Mouse (Mus musculus) kidney, postnatal 25 days (tissue): ENCODE results near the gene Gpsm1.

Source experiments
- DNase-seq, 2 experiments: peaks; one replicate each; pipeline ENCODE4 v3.0.0; 2021; ENCODE audit warnings: mixed read lengths in 2 of 2

Gpsm1 gene

DNA sequence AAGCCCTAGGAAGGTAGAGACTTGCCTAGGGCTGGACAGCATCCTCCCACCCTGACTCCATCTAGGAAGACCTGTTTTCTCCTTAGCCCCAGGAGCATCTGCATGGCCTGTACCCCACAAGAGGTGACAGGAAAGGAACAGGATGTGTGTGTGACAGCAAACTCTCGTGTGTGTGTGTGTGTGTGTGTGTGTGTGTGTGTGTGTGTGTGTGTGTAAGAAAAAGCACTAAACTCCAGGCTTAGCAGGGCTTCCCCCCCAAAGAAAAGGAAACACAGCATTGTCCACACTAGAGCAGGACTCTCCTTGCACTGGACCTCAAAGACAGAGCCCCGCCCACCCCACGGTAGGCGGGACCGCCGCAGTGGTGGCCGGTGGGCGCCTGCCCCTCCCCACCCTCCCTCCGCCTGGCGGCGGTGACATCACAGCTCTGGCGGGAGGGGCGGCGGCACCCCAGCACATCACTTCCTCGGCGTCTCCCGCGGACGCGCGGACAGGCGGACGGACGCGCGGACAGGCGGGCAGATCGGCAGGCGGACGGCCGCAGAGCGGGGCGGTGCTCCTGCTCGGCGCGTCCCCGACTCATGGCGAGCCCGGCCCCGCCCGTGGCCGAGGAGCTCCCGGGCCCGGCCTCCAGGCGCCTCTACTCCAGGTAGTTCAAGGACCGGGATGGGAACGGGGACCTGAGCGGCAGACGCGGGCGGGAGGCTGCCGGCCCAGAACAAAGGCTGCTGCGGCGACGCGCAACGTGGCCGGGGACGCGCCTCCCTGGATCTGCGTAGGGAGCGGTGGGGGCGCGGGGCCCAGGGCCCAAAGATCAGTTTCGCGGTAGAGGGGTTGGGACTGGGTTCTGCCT lies at the start of gene Gpsm1:
Gpsm1 (plus strand) TSS at position 444 of the 853 bp plus-strand sequence.
- peak; percentile 86 to 91 for DNase-seq

DNA sequence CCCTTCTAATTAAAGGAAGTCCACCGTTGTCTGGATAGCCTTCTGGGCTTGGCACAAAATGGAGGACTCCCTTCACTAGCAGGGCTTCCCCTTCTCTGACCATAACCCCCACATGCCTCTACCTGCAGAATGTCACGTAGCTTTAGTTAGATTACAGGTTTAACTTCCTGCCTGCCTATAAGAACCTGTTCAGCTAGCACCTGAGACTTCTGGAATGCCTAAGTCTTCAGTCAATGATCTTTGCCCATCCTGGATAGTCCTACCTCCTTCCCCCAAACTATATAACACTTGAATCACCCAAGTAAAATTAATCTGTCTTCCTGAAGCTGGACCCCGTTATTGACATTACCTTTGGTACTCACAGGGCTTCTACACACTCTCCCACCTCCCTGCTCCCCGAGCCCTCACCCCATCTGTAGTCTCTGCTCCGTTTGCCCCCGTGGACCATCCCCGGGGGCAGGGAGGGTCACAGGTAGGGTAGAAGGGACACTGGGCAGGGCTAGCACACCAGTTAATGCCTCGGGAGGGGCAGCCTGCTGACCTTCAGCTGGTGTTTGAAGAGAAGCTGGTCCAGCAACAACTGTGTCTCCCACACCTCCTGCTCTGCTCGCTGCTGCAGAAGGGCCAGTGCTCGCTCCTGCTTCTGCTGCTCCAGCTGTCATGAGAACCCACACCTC lies 49.1 kb upstream of the Gpsm1 start:
- no peak for DNase-seq

DNA sequence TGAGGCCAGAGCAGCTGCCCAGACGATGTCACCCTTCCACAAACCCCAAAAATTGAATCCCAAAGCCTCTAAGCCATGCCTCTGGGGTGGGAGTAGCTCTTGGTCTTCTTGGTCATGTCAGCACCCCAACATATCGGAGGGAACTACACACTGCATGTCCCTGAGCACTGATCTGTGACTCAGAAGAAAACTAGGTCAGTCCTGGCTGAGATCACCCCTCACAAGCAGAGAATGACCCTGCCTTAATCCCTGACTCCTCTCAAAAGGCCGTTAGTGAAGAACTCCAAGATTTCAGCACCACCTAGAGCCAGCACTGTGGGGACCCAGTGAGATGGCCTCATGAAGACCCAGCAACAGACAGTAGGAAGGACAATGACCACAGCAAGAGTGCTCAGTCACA lies 47.1 kb upstream of the Gpsm1 start:
- no peak for DNase-seq

GRCm38 (mm10) chr2:26273611-26274010 lies 41.7 kb upstream of the Gpsm1 start:
- peak; percentile 62 to 70 for DNase-seq

DNA sequence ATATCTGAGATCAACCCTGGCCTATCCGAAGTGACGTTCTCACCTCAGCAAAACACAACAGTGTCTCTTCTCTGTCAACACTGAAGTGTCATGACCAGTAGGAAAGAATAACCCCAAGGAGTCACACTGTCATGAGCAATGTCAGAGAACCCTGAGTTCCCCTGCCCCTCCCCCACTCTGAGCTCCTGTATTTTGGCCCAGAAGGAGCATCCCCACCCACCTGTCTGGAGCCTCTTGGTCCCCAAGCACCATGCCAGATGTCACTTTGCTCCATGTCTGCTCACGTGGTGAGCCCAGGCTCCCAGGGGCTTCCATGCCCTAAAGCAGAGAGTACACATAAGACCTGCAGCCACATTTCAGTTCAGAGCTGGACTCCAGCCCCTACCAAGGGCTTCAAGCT lies 35.6 kb upstream of the Gpsm1 start:
- DNase-seq, result no peak

GRCm38 (mm10) chr2:26280594-26280993 lies 34.7 kb upstream of the Gpsm1 start:
- peak in 1 of 2 experiments; percentile 48 for DNase-seq

DNA sequence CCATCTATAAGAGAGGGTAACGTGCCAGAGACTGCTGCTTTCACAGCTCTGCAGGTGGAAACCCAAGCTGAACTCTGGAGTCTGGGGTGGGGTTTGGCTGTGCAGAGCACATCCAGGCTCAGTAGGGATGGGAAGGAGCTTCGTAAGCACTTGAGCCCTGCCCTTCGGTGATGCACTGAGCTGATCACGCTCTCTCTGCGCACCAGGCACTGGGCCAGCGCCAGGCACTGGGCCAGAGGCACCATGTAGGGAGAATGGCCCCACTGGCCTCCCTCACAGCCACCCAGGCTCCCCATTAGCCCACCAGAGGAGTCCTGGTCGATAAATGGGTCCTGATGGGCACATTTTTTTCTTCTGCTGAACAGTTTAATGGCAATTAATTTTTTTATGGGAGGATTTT lies 29.5 kb upstream of the Gpsm1 start:
- DNase-seq, result peak; percentile 15 to 47

- no peak for DNase-seq
Measured at GRCm38 (mm10) chr2:26286391-26286790, 28.9 kb upstream of the Gpsm1 start.

DNA sequence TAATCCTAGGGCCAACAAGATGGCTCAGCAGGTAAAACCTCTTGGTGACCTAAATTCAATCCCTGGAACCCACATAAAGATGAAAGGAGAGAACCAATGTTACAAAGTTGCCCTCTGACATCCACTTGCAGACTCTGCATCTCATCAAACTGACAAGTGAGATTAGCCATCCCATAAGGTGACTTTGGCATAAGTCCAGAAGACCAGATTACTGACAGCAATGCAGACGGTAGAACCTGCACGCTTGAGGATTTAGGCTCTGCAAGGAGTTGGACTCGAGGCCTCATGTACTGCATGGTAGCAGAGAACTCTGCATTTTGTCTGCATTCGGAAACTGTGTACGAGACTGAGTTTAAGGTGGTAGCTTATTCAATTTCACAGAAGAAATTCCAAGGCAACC lies 25.2 kb upstream of the Gpsm1 start:
- DNase-seq, result no peak

- no peak for DNase-seq
Measured at GRCm38 (mm10) chr2:26294457-26294856, 20.9 kb upstream of the Gpsm1 start, which contains the start of gene Ccdc187. Gene Ccdc187 (minus strand): TSS chr2:26294557.

DNA sequence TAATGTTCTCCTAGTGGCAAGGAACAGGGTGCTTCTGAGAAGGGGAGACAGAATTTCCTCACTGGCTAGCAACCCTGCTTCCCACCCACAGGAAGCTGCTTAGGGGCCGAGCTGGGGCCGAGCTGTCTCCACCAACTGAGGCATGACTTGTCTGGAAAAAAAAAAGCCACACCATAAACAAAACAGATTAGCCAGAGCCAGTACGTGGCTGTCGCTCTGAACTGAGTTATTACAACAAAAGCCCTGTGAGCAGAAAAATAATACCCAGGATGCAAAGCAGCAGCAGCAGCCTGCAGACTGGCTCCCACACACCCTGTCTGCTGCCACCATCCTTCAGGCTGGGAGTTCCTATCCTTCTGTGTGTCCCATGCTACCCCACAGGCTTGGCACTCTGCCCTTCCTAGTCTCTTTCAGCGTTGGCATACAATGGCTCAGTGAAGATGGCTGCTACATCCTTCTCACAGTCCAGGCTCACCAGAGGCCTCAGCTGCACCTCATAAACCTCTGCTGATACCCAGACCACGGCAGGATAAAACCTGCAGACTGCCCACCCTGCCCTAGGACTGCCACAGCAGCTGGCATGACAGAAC lies 18.6 kb upstream of the Gpsm1 start:
- DNase-seq, result no peak

GRCm38 (mm10) chr2:26298208-26298855 lies 17.0 kb upstream of the Gpsm1 start:
- DNase-seq, result no peak

- no peak for DNase-seq
Measured at GRCm38 (mm10) chr2:26298856-26299230, 16.5 kb upstream of the Gpsm1 start.

DNA sequence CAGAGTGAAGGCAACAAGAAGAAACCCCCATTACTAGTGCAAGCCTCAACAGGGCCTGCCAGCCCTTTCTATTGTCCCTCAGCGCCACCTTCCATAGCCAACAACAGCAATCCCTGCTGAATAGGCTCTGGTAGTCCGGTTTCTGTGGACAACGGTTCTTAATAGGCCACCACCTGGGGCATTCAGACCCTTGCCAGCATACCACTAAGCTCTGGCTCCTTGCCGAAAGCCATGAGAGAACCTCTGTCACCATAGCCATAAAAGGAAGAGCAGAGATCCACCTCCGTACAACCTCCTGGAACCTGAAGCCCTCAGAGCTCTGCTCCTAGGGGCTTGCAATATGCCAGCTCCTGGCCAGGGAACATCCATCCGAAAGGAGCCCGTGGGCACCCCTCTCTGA lies 16.0 kb upstream of the Gpsm1 start:
- DNase-seq, result no peak

DNA sequence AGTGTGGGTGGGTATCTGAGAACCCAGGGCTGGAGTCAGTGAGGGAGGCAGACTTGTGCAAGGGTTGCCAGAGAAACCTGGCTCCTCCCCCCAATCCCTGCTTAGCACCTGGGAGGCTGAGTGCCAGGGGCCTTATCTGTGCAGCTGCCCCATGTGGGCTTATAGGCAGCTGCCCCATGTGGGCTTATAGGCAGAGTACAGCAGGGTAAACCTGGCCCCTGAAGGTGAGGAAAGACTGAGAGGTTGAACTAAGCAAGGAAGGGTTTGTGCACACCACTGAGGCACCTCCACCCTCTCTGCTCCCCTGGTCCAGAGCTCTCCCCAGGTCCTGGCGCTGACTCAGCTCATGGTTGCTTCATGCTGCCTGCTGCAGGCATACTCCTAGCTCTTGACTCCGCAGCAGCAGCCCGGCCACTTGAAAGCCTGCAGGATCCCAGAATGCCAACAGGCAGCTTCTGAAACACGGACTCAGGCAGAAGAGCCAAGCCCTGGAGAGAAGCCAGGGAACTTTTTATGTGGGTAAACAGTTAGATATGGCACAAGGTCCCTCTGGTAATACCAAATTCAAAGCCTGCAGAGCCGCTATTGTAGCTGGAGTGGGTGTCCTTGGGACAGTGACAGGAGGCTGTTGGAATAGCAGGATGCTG lies 15.0 kb upstream of the Gpsm1 start:
- DNase-seq, result no peak

GRCm38 (mm10) chr2:26300808-26301174 lies 14.5 kb upstream of the Gpsm1 start:
- DNase-seq, result peak; percentile 84 to 87

DNA sequence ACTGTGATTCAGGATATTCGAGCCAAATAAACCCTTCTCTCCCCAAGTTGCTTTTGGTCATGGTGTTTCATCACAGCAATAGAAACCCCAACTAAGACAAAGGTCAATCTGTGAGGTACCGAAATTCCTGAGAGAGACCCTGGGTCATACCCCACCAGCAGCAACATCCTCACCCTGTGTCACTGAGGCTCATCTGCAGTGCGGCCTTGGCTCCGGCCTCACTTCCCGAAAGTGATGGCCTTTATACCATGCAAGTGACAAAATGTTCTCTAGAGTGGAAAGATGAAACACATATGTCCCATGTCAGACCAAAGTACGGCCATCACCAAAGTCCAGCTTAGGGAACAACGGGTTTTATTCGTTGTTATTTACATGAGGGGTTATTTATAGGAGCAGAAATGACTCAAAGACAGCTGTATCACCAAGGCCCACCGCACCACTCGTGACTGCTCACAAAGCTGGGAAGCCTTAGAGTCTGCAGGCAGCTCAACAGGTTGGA lies 13.3 kb upstream of the Gpsm1 start:
- no peak for DNase-seq

DNA sequence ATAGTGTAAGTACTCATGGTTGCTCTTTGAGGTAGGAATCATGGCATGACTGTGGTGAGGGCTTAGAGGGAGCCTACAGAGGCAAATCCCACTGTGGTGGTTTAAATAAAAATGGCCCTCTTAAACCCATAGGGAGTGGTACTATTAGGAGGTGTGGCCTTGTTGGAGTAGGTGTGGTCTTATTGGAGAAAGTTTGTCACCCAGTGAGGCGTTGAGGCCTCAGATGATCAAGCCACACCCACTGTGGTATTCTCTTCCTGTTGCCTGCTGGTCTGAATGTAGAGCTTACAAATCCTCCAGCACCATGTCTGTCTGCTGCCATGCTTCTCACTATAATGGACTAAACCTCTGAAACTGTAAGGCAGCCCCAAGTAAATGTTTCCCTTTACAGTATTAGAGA lies 10.6 kb upstream of the Gpsm1 start:
- DNase-seq, result no peak

GRCm38 (mm10) chr2:26305555-26305954 lies 9.8 kb upstream of the Gpsm1 start:
- no peak for DNase-seq

DNA sequence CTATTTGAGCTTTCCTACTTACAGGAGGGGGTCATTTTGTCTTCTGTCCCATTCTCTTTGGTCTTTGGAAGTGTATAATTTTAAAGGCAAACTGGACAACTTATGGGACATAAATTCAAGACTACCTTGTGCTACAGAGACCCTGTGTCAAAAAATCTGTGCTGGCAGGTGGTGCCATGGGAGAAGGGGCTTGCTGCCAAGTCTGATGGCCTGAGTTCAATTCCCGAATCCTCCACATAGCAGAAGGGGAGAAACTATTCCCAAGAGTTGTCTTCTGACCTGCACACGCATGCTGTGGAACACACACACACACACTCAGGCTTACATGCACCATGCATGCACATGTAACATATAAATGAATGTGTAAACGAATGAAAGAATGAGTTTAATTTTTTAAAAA lies 8.6 kb upstream of the Gpsm1 start:
- no peak for DNase-seq

- peak; percentile 44 to 64 for DNase-seq
Measured at GRCm38 (mm10) chr2:26309739-26310138, 5.6 kb upstream of the Gpsm1 start.

DNA sequence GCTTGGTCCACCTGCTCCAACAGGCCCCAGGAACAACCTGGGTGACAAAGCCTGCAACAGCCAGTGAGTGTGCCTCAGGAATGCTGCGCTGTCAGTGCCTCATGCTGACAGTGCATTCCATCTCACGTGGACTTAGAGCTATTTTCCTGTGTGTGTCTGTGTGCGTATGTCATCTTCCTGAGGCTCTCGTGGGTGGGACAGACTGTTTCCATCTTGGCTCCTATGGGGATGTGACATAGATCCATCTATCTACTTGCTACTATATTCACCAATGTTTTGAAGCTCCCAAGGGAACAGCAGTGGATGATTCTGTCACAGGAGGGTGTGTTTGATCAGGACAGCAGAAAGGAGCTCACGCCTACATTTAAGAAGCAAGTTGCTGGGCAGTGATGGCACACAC lies 3.4 kb upstream of the Gpsm1 start:
- DNase-seq, result no peak

DNA sequence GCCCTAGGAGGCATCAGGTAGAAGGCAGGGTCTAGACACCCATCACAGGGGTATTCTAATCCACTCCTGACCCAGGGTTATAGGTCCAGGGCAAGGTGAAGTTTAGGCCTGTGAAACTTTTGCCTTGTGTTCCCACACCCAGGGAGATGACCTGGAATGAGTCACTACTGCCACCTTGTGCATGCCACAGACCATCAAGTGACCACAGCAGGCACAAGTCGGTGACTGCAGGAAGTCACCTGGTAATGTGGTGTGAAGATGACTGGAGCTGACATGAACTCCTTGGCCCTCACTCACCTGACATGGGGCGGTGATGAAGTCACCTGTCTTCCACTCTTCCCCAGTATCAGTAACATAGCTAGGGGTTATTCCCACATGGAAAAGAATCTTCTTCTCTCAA lies 2.5 kb upstream of the Gpsm1 start:
- no peak for DNase-seq
